Comparison of ENCODE assay signal across 8 mouse cellular contexts in genomic region chr17:25785281-25785745, GRCm38 (mm10). TPM values are rescaled to one million over a fixed set of nuclear protein-coding genes. Genes with fewer than 3 reads are reported as not detected.
DNase-seq lines count a peak whose midpoint lies in the region; ATAC-seq lines count a peak whose summit lies in the region.

Gene Haghl, minus strand, starts transcription at chr17:25785673.

- DNase-seq in CD4-positive helper T cell, adult 2 months (ENCODE audit: low read depth, low spot score): peak; percentile 94
- DNase-seq in brain, embryonic 18.5 days (ENCODE audit: low read depth, low spot score): peak; percentile 85
- DNase-seq in kidney, postnatal 10 days: peak; percentile 98
- DNase-seq in natural killer cell, adult 2 months (ENCODE audit: low spot score in 2 of 2): peak; percentile 92 to 95

- peaks cover 68% of the 10 kb centered on the region for H3K36me3 ChIP-seq in heart, embryonic 13.5 days
- peaks cover 63% of the 10 kb centered on the region for H3K36me3 ChIP-seq in liver, embryonic 12.5 days
- peaks cover 25% of the 10 kb centered on the region for H3K36me3 ChIP-seq in stomach, embryonic 15.5 days

- ATAC-seq in erythroid progenitor cell, adult 5-6 weeks (replicated peaks; ENCODE audit: low FRiP score, poor library complexity, severe bottlenecking): peak; percentile 86
- peak; percentile 71 for ATAC-seq in heart, embryonic 13.5 days (ENCODE audit: extremely low read depth, insufficient number of reproducible peaks, low FRiP score, low TSS enrichment)
- peak; percentile 83 for ATAC-seq in liver, embryonic 12.5 days
- ATAC-seq in stomach, embryonic 15.5 days (ENCODE audit: insufficient read depth, low FRiP score, low read depth): peak; percentile 86

- peak within 1 kb of the TSS; percentile 93 for H3K27ac ChIP-seq in heart, embryonic 13.5 days (replicated peaks)
- H3K27ac ChIP-seq in liver, embryonic 12.5 days: peak within 1 kb of the TSS; percentile 69
- peak within 1 kb of the TSS; percentile 92 for H3K27ac ChIP-seq in stomach, embryonic 15.5 days

- H3K4me1 ChIP-seq in heart, embryonic 13.5 days: peaks cover 31% of the 10 kb centered on the region
- H3K4me1 ChIP-seq in liver, embryonic 12.5 days: peaks cover 16% of the 10 kb centered on the region
- H3K4me1 ChIP-seq in stomach, embryonic 15.5 days: peaks cover 25% of the 10 kb centered on the region

- WGBS in heart, embryonic 13.5 days: under 1% methylated on average over 23 of the region's 23 CpGs
- WGBS in liver, embryonic 12.5 days (ENCODE audit: insufficient replicate concordance): under 1% methylated on average over 23 of the region's 23 CpGs
- WGBS in stomach, embryonic 15.5 days: under 1% methylated on average over 23 of the region's 23 CpGs

- peak within 1 kb of the TSS; percentile 90 for H3K9ac ChIP-seq in heart, embryonic 13.5 days
- peak within 1 kb of the TSS; percentile 72 for H3K9ac ChIP-seq in liver, embryonic 12.5 days
- peak within 1 kb of the TSS; percentile 60 for H3K9ac ChIP-seq in stomach, embryonic 15.5 days

- H3K4me3 ChIP-seq in heart, embryonic 13.5 days: peak within 1 kb of the TSS; percentile 79
- H3K4me3 ChIP-seq in liver, embryonic 12.5 days: peak within 1 kb of the TSS; percentile 73
- peak within 1 kb of the TSS; percentile 82 for H3K4me3 ChIP-seq in stomach, embryonic 15.5 days (replicated peaks)

- no peaks in the 10 kb centered on the region for H3K27me3 ChIP-seq in heart, embryonic 13.5 days (replicated peaks)
- H3K27me3 ChIP-seq in liver, embryonic 12.5 days (replicated peaks): no peaks in the 10 kb centered on the region
- no peaks in the 10 kb centered on the region for H3K27me3 ChIP-seq in stomach, embryonic 15.5 days (replicated peaks)

- peak within 1 kb of the TSS; percentile 94 for H3K4me2 ChIP-seq in heart, embryonic 13.5 days
- peak within 1 kb of the TSS; percentile 87 for H3K4me2 ChIP-seq in liver, embryonic 12.5 days
- peak within 1 kb of the TSS; percentile 86 for H3K4me2 ChIP-seq in stomach, embryonic 15.5 days

- H3K9me3 ChIP-seq in heart, embryonic 13.5 days: no peaks in the 10 kb centered on the region
- H3K9me3 ChIP-seq in liver, embryonic 12.5 days (replicated peaks): no peaks in the 10 kb centered on the region
- H3K9me3 ChIP-seq in stomach, embryonic 15.5 days: no peaks in the 10 kb centered on the region

RNA-seq across cellular contexts. Expression of gene Haghl, which starts in this region (rescaled TPM):
- total RNA-seq in erythroid progenitor cell, adult 5-6 weeks (2015; ENCODE audit: low replicate concordance): 8.6 and 9.6 TPM in 2 replicates
- total RNA-seq in erythroid progenitor cell, adult 5-6 weeks (2017; ENCODE audit: low replicate concordance): 2.3 and 6.0 TPM in 2 replicates
- polyA plus RNA-seq in heart, embryonic 13.5 days (2015; fragmentation: Nextera tagmentation; extraction: Ambion mirVana): 50.2 and 51.3 TPM in 2 replicates
- polyA plus RNA-seq in liver, embryonic 12.5 days (2016; fragmentation: Nextera tagmentation; extraction: Ambion mirVana): 11.4 and 11.9 TPM in 2 replicates
- 47.3 and 53.4 TPM in 2 replicates for polyA plus RNA-seq in stomach, embryonic 15.5 days (2015; fragmentation: Nextera tagmentation; extraction: Ambion mirVana)

Comparison
In these comparisons a context has a peak if more than half of its experiments do, and no peak if none do; other contexts are left out.
1. Peak in every context shown above with its lines: DNase-seq, ATAC-seq, H3K4me3 ChIP-seq and H3K27ac ChIP-seq.